Mouse (Mus musculus) limb, embryonic 10.5 days (tissue): ENCODE measurements around the gene Ccrl2. TPM values are rescaled to one million over a fixed set of nuclear protein-coding genes. Genes with fewer than 3 reads are reported as not detected.

ENCODE experiments used
- DNase-seq: peaks from one replicate; pipeline ENCODE4 v3.0.0-alpha.2; 2017; ENCODE audit warnings: low spot score
- H3K27ac ChIP-seq: fragments of 300-500 bp; sonication (generic); 2 replicates; pipeline ENCODE4 v1.5.1; 2016; ENCODE audit warnings: mild to moderate bottlenecking
- H3K27me3 ChIP-seq: fragments of 300-500 bp; sonication (generic); 2 replicates; pipeline ENCODE4 v1.6.1; 2016; ENCODE audit warnings: low read depth, mild to moderate bottlenecking; ENCODE audit not compliant: poor library complexity, severe bottlenecking
- H3K36me3 ChIP-seq: fragments of 300-500 bp; sonication (generic); 2 replicates; pipeline ENCODE4 v1.6.1; 2016; ENCODE audit warnings: mild to moderate bottlenecking, moderate library complexity
- H3K4me1 ChIP-seq: fragments of 300-500 bp; sonication (generic); 2 replicates; pipeline ENCODE4 v1.6.1; 2016
- H3K4me3 ChIP-seq: fragments of 300-500 bp; sonication (generic); 2 replicates; pipeline ENCODE4 v1.5.1; 2016; ENCODE audit warnings: mild to moderate bottlenecking, moderate library complexity
- H3K9me3 ChIP-seq: fragments of 300-500 bp; sonication (generic); replicated peaks from 2 replicates; pipeline ENCODE4 v1.6.1; 2016; ENCODE audit warnings: mild to moderate bottlenecking
- WGBS: fragments of 180-500 bp; shearing (Covaris S2); methylation state at CpG from one replicate; pipeline ENCODE4 v1.1.7; 2016; 5-methylcytosine and 5-hydroxymethylcytosine counted together
- polyA plus RNA-seq: library from polyadenylated mRNA; unstranded; fragments of >200 nt; fragmentation: Nextera tagmentation; extraction: Ambion mirVana; gene quantifications from 2 replicates; pipeline ENCODE4 v1.2.1, GENCODE M21; 2016

Gene Ccrl2
- polyA plus RNA-seq = 0.41 and 0.54 TPM in 2 replicates

DNA sequence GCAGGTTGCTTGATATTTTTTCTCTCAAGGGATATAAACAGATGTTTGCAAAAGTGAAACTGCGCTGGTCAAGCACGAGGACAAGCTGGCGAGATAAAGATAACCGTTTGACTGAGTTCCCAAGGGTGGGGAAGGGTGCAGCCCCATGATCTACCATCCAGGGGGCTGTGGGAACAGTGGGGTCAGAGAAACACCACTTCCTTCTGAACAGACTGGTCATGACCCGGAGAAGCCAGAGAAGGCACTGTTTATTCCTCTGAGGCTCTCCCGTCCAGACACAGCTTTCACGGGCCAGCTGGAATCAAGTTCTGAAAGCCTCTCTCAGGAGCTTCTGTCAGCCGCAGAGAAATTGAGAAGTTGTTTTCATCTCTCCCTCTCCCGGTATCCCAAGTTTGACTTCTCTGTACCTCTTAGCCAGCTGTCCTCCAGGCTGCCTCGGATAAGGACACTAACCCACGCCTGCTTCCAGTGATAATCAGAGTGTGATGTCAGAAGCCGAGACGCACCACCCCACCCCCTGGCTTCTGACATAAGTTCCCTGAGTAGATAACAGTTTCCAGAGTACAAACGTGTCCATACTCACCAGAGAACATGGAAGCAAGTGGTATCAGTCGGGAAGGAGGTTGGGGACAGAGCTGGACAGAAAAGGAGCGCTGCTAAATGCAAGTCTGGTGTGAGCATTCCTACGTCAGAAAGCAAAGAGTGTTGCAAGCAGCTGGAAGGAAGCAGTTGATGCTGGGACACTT, at the start of gene Ccrl2:
TSS of gene Ccrl2 (minus strand) at position 722 of the 746 bp plus-strand sequence.
- DNase-seq = peak; percentile 40
- Histone ChIP-seq H3K4me1 (peaks cover 25% of the 10 kb centered on the region), H3K9me3 (no peaks in the 10 kb centered on the region), H3K27ac (peak within 1 kb of the TSS; percentile 56; the same call in 1 of the 2 replicates), H3K36me3 (no peaks in the 10 kb centered on the region), H3K27me3 (no peaks in the 10 kb centered on the region), H3K4me3 (peak within 1 kb of the TSS; percentile 32)
- 37% methylated on average over 17 of the region's 17 CpGs for WGBS

DNA sequence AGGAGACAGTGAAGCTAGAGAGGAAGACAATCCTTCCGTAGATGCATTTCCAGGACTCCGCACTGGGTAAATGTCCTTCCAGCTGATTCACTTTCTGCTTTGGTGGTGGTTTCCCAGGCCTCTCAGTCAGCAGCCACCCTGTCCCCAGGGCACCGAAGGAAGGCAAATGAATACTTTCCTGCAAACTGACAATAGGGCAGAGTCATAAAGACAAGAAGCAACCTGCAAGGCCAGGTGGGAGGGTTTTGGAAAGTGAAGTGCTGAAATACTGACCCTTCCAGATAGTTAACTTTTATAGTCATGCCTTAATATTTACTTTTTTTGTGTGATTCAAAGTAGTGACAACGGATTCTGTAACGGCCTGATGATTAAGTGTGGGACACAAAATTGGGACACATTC, 46.6 kb upstream of the Ccrl2 start:
- DNase-seq = no peak
- no peak overlapping the region for H3K27ac ChIP-seq
- no peaks in the 10 kb centered on the region for H3K27me3 ChIP-seq
- H3K9me3 ChIP-seq = no peaks in the 10 kb centered on the region
- WGBS = 88% methylated on average over 5 of the region's 5 CpGs
- no peaks in the 10 kb centered on the region for H3K36me3 ChIP-seq
- H3K4me1 ChIP-seq = no peaks in the 10 kb centered on the region
- no peak overlapping the region for H3K4me3 ChIP-seq

DNA sequence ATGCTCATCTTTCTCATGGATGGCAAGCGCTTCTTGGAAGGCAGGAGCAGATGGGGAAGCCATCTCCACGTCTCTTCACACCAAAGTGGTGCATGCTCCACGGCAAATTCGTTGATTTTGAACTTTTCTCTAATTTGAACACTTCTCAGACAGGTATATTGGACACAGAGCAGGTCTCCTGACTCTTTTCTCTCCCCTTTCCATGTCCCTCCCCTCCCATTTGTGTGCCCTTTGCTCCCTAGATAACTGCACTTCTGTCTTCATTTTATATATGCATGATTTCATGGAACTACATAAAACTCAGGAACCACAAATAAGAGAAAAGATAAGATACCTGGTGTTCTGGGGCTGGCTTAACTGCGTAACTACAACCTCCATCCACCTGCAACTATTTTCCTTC, 46.0 kb upstream of the Ccrl2 start:
- no peaks in the 10 kb centered on the region for H3K27me3 ChIP-seq
- DNase-seq = no peak

DNA sequence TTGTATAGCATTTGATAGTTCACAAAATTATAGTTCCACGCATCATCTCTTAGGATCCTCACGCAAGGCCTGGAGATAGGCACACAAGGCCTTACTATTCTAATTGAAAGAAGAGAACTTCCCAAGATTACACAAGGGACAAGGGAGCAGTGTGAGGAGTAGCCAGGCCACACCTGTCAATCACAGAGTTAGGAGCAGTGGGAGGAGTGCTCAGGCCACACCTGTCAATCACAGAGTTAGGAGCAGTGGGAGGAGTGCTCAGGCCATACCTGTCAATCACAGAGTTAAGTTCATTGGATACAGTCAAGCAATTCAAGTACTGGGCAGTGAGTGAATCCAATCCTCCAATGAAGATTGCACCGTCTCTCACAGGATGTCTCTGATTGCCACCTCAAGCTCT, 43.1 kb upstream of the Ccrl2 start:
- WGBS = 90% methylated on average over 3 of the region's 3 CpGs
- no peak for DNase-seq
- no peaks in the 10 kb centered on the region for H3K36me3 ChIP-seq
- no peaks in the 10 kb centered on the region for H3K9me3 ChIP-seq
- peaks cover 12% of the 10 kb centered on the region; the same call in 1 of the 2 replicates for H3K4me1 ChIP-seq
- H3K4me3 ChIP-seq = no peak overlapping the region
- no peaks in the 10 kb centered on the region for H3K27me3 ChIP-seq
- H3K27ac ChIP-seq = no peak overlapping the region

More for the DNA sequence above, 46.0 kb upstream of the Ccrl2 start:
- Histone ChIP-seq H3K27ac (no peak overlapping the region), H3K4me1 (no peaks in the 10 kb centered on the region), H3K4me3 (no peak overlapping the region), H3K9me3 (no peaks in the 10 kb centered on the region), H3K36me3 (no peaks in the 10 kb centered on the region)
- WGBS = 91% methylated on average over 5 of the region's 5 CpGs

DNA sequence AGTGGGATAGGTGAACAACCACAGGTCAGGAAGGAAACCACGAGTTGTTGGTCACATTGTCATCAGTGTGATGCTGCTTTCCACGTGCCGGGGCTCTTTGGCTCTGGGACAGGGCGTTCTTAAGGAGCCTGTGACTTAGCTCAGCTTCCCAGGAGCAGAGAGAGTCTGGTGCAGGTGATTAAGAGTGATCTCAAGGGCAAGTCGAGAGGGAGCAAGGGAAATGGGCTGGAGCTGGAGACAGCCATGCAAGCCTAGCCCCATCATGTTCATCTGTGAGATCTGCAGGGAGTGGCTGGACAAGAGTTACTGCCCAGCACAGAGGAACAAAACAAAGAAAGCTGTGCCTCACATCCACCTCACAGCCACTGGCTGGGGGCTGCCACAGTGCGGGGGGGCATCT, 40.2 kb upstream of the Ccrl2 start:
- H3K27ac ChIP-seq = no peak overlapping the region
- H3K27me3 ChIP-seq = no peaks in the 10 kb centered on the region
- H3K36me3 ChIP-seq = no peaks in the 10 kb centered on the region
- H3K4me3 ChIP-seq = no peak overlapping the region
- WGBS = 70% methylated on average over 6 of the region's 6 CpGs
- H3K9me3 ChIP-seq = no peaks in the 10 kb centered on the region
- no peak for DNase-seq
- peaks cover 15% of the 10 kb centered on the region; the same call in 1 of the 2 replicates for H3K4me1 ChIP-seq

DNA sequence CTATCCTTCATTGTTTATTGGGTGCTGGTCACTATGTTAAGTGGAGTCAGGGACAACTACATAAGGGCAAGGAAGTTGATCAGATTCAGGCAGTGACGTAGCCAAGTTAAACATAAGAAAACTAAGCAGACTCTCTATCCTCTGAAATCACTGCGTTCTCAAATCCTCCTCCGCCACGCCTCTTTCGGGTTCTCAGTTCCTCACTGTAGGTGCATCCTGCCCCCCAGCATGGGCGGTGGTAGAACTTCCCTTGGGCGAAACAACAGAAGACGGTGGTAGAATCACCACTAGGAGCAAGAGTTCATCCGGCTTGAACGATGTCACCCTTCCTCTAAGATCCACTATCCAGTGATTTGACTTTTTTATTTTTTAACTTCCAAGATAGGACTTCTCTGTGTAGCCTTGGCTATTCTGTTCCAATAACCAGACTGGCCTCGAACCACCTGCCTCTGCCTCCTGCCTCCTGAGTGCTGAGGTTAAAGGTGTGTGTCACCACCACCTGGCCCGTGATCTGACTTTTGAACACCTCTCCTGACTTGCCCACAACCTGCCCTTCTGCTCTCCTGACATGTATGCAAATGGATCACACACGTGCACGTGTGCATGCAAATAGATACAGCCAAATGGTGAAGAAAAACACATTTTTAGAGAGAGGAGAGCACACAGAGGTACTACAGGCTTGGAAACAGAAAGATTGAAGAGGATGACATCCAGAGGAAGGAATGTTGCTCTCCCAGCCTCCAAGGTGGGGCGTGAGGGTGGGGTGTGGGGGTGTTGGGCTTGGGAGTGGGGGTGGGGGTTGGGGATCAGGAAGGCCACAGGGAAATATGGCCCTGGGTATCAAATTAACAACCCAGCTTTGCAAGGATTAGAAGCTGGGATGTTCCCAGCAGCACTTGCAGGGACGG, 39.4 kb upstream of the Ccrl2 start:
- H3K9me3 ChIP-seq = no peaks in the 10 kb centered on the region
- WGBS = 86% methylated on average over 16 of the region's 16 CpGs

DNA sequence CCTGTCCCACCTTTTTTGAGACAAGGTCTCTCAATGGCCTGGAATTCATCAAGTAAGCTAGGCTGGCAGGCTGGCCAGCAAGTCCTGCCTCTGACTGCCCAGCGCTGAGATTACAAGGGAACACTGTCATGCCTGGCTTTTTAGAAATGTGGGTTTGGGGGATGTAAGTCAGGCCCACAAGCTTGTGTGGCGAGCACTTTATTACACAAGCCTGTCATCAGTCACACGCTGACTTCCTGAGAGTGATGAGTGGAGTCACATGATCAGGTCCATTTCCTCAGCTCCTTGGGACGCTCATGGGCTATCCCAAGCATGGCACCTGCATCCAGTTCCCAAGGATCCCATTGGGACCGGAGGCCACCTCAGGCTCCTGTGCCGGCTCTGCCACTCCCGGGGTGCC, 38.4 kb upstream of the Ccrl2 start:
- Histone ChIP-seq H3K27me3 (no peaks in the 10 kb centered on the region), H3K4me1 (peaks cover 15% of the 10 kb centered on the region; the same call in 1 of the 2 replicates), H3K27ac (no peak overlapping the region), H3K4me3 (no peak overlapping the region), H3K36me3 (no peaks in the 10 kb centered on the region), H3K9me3 (no peaks in the 10 kb centered on the region)
- no peak for DNase-seq
- 80% methylated on average over 7 of the region's 7 CpGs for WGBS

More for the DNA sequence above, 39.4 kb upstream of the Ccrl2 start:
- Histone ChIP-seq H3K27ac (no peak overlapping the region), H3K36me3 (no peaks in the 10 kb centered on the region), H3K4me3 (no peak overlapping the region), H3K4me1 (peaks cover 15% of the 10 kb centered on the region; the same call in 1 of the 2 replicates), H3K27me3 (no peaks in the 10 kb centered on the region)
- DNase-seq = no peak

DNA sequence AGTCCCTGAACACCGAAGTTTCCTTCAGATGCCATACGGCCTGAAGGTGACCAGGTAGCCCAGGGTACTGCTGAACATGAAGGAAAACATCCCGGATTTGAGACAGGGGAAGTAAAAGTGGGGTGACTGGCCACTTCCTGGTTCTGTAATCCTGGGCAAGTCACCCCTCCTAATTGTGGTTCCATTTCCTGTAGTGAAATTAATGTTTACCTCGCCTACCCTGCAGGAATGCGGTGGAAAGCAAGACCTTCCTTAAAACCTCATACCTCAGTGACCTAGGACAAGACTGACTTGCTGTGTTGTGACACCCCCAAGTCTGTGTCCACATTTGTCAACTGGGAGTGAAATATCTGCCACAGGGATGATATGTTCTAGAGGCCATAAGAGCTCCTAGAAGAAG, 37.3 kb upstream of the Ccrl2 start:
- Histone ChIP-seq H3K36me3 (no peaks in the 10 kb centered on the region), H3K4me1 (peaks cover 15% of the 10 kb centered on the region; the same call in 1 of the 2 replicates), H3K4me3 (no peak overlapping the region), H3K27ac (no peak overlapping the region), H3K27me3 (no peaks in the 10 kb centered on the region), H3K9me3 (no peaks in the 10 kb centered on the region)
- WGBS = 80% methylated on average over 5 of the region's 5 CpGs
- DNase-seq = no peak

DNA sequence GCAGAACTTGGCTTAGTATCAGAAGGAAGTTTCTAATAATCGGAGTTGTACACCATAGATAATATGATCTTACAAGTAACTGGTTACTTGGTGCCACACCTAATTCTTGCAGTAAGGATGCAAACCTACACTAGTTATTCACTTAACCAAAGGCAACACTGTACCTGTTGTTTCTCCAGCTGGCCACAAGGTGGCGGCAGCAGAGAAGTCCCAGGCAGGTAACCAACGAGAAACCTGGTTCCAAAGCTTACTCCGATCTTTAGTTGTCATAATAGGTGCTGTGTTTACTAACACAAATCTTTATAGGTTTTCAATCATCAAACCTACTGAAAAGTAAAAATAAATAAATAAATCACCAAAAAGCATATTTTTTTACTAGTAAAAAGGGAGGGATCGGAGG, 35.8 kb upstream of the Ccrl2 start:
- DNase-seq = peak; percentile 60

DNA sequence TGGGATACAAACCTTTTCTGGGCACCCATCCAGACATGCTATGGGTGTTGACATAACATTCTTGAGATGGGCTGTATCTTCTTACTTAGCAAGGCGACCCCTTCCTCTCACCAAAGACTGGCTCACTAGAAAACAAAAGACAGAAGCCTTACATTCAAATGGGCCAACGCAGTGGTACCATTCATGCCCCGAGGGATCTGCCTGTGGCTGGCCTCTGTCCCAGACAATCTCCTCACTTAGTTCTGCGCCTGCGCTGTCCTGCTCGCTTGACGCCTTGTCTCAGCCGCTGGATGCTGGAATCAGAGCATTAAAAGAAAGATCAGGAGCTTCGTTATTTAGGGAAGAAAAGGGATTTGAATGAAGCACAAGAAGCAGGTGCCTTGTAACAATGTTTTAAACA, 35.3 kb upstream of the Ccrl2 start:
- Histone ChIP-seq H3K4me3 (no peak overlapping the region), H3K27ac (no peak overlapping the region), H3K4me1 (peaks cover 26% of the 10 kb centered on the region), H3K36me3 (no peaks in the 10 kb centered on the region), H3K27me3 (0 out of 2 replicates have a peak, but pooled peaks cover 9% of the 10 kb centered on the region), H3K9me3 (no peaks in the 10 kb centered on the region)
- DNase-seq = no peak
- WGBS = 78% methylated on average over 9 of the region's 9 CpGs

More for the DNA sequence above, 35.8 kb upstream of the Ccrl2 start:
- Histone ChIP-seq H3K36me3 (no peaks in the 10 kb centered on the region), H3K4me1 (peaks cover 23% of the 10 kb centered on the region), H3K9me3 (no peaks in the 10 kb centered on the region), H3K27ac (no peak overlapping the region), H3K4me3 (no peak overlapping the region), H3K27me3 (0 out of 2 replicates have a peak, but pooled peaks cover 9% of the 10 kb centered on the region)
- WGBS = 36% methylated on average over 5 of the region's 5 CpGs

DNA sequence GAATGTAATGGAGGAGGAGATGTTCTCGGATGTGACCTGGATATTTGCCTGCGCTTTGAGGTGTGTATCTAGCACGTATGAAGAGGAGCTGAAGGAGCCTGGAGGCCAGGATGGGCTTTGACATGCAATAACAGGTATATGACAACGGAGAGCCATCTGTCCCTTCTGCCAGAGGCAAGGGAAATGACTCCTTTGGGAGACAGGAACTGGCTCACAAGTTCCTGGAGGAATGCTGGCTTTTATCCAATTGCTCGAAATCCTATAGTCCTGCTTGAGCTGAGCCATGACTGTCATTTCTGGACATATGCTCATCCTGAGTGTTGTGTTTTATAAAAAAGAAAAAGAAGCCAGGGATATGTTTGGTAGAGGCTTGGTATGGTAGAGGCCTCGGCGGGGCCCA, 31.6 kb upstream of the Ccrl2 start:
- no peak overlapping the region for H3K4me3 ChIP-seq
- DNase-seq = no peak
- no peak overlapping the region for H3K27ac ChIP-seq
- H3K9me3 ChIP-seq = no peaks in the 10 kb centered on the region
- 41% methylated on average over 7 of the region's 7 CpGs for whole genome bisulfite sequencing
- no peaks in the 10 kb centered on the region for H3K36me3 ChIP-seq
- H3K27me3 ChIP-seq = 0 out of 2 replicates have a peak, but pooled peaks cover 9% of the 10 kb centered on the region
- peaks cover 11% of the 10 kb centered on the region for H3K4me1 ChIP-seq

DNA sequence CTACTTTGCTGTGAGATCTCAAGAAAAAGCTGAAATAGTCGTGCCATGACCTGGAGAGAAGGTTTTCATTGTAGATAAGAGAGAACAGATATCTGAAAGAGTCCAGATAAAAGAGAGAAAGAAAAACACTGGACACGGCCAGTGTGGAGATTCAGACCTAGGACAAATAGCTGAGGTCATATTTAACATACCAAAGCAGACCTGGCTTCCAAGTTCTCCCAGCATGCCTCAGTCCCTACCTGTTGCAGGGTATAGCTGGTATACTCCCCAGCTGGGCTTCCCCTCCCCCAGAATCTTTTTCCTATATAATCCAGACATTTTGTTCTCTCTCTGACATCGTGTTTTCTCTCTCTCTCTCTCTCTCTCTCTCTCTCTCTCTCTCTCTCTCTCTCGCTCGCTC, 30.6 kb upstream of the Ccrl2 start:
- DNase-seq = no peak
- Histone ChIP-seq H3K4me1 (peaks cover 11% of the 10 kb centered on the region), H3K27me3 (0 out of 2 replicates have a peak, but pooled peaks cover 9% of the 10 kb centered on the region), H3K36me3 (no peaks in the 10 kb centered on the region), H3K4me3 (no peak overlapping the region), H3K27ac (no peak overlapping the region), H3K9me3 (no peaks in the 10 kb centered on the region)
- WGBS = 15% methylated on average over 5 of the region's 5 CpGs
